Mouse (Mus musculus) left cerebral cortex, postnatal 10 days (tissue): ENCODE results near the gene Kif3c. TPM values are rescaled to one million over a fixed set of nuclear protein-coding genes. Genes with fewer than 3 reads are reported as not detected.

Experiments used
- DNase-seq, 2 experiments: peaks; one replicate each; pipeline ENCODE4 v3.0.0; 2021 to 2022; ENCODE audit warnings: low spot score in 2 of 2, mixed read lengths in 1 of 2; ENCODE audit errors: extremely low spot score in 1 of 2
- intact Hi-C: fragments of 180-260 bp; cut with DNase I; formaldehyde crosslinking; loops from one replicate; pipeline ENCODE4 v1.15.1; 2025
- total RNA-seq, 2 experiments: library from RNA; stranded (reverse); gene quantifications; 2 replicates each; pipeline ENCODE4 v1.2.3; 2021

Gene Kif3c
- total RNA-seq, 2 experiments from 2014 or later = 211 to 214 TPM

DNA sequence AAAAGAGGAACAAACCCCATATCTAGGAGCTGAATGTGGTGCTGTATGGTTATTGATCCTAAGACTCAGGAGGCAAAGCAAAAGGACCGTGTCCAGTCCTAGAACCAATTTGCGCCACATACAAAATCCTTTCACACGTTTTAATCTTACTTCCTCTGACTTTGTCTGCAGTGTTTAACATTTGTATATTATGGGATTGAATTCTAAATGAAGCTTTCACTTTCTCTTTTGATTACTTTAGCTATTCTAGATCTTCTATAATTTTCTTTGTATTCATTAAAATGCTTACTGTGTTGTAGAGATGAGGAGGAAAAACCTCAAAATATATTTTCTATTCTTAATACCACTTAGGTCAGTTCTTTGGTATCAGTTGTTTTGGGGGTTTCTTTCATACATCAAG, 88.6 kb downstream of the Kif3c start:
- intact Hi-C loops = no loop called here
- no peak for DNase-seq

Other genes with a start within 250 kb of the Kif3c start
- 100 to 1,000 TPM; 217 to 226 TPM for gene Rab10, start 55.2 kb upstream of the Kif3c start, total RNA-seq
- gene Asxl2, start 61.7 kb downstream of the Kif3c start, total RNA-seq = 10 to 100 TPM; 24.5 to 26.2 TPM
- gene Dtnb, start 207.2 kb downstream of the Kif3c start, total RNA-seq = 10 to 100 TPM; 74.5 to 76.5 TPM